ENCODE assay signal across 8 mouse cellular contexts in the genomic region with DNA sequence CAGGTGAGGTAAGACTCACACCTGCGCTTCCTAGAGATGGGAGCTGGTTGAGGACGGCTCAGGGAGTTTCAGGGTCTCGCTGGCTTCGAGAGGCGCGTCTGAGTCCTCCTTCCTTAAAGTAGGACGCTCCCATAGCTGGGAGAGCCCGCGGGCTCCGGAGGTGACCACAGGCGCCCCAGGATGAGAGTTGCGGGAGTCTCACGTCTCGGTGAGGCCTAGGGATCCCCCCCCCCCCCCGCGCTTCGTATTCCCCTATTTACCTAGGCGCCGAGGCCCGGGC. TPM values are rescaled to one million over a fixed set of nuclear protein-coding genes. Genes with fewer than 3 reads are reported as not detected.
DNase-seq lines count a peak whose midpoint lies in the region; ATAC-seq and TF ChIP-seq lines count a peak whose summit lies in the region.

No protein-coding gene starts in this region.

- peak overlapping the region; percentile 92 for H3K4me2 ChIP-seq in embryonic facial prominence, embryonic 11.5 days (ENCODE audit: low read depth, low read length)
- peak overlapping the region; percentile 100 for H3K4me2 ChIP-seq in hindbrain, embryonic 16.5 days (ENCODE audit: low read length)
- H3K4me2 ChIP-seq in midbrain, embryonic 16.5 days (ENCODE audit: low read length) = peak overlapping the region; percentile 97

- H3K9ac ChIP-seq in embryonic facial prominence, embryonic 11.5 days (replicated peaks; ENCODE audit: low read length) = peak overlapping the region; percentile 63
- H3K9ac ChIP-seq in hindbrain, embryonic 16.5 days (ENCODE audit: low read depth, low read length) = peak overlapping the region; percentile 75
- H3K9ac ChIP-seq in midbrain, embryonic 16.5 days (ENCODE audit: low read depth, low read length) = peak overlapping the region; percentile 80

- no peak for DNase-seq in layer of hippocampus, adult 2 months (ENCODE audit: low spot score in 2 of 2)
- no peak for DNase-seq in layer of hippocampus, postnatal 25 days (ENCODE audit: extremely low spot score in 1 of 2, low spot score in 1 of 2)
- no peak for DNase-seq in embryonic facial prominence, embryonic 11.5 days (ENCODE audit: low spot score)
- DNase-seq in MN1 (ENCODE audit: low spot score) = no peak
- DNase-seq in adipocyte (ENCODE audit: low spot score) = no peak
- no peak for DNase-seq in c-Kit-positive CD71-positive TER-119-positive erythroid progenitor cells, embryonic 14.5 days (ENCODE audit: low spot score)

- under 1% methylated on average over 12 of the region's 20 CpGs for WGBS in embryonic facial prominence, embryonic 11.5 days
- 2% methylated on average over 18 of the region's 20 CpGs for WGBS in hindbrain, embryonic 16.5 days
- WGBS in midbrain, embryonic 16.5 days = 1% methylated on average over 16 of the region's 20 CpGs

- H3K36me3 ChIP-seq in embryonic facial prominence, embryonic 11.5 days (replicated peaks; ENCODE audit: control insufficient read depth, insufficient read depth, low read depth, low read length) = no peaks in the 10 kb centered on the region
- no peaks in the 10 kb centered on the region for H3K36me3 ChIP-seq in hindbrain, embryonic 16.5 days (ENCODE audit: control insufficient read depth, insufficient read depth, low read length)
- no peaks in the 10 kb centered on the region for H3K36me3 ChIP-seq in midbrain, embryonic 16.5 days (ENCODE audit: control insufficient read depth, insufficient read depth, low read length)

- TF ChIP-seq CTCF in layer of hippocampus, adult 2 months (conservative IDR thresholded peaks at IDR 0.05) = no peak

- H3K27me3 ChIP-seq in embryonic facial prominence, embryonic 11.5 days (ENCODE audit: control insufficient read depth, insufficient read depth, low read length) = peaks cover 7% of the 10 kb centered on the region
- peaks cover 12% of the 10 kb centered on the region for H3K27me3 ChIP-seq in hindbrain, embryonic 16.5 days (replicated peaks; ENCODE audit: control insufficient read depth, insufficient read depth, low read length)
- H3K27me3 ChIP-seq in midbrain, embryonic 16.5 days (ENCODE audit: control insufficient read depth, insufficient read depth, low read depth, low read length) = peaks cover 8% of the 10 kb centered on the region

- H3K9me3 ChIP-seq in embryonic facial prominence, embryonic 11.5 days (replicated peaks; ENCODE audit: control insufficient read depth, low read length) = no peaks in the 10 kb centered on the region
- H3K9me3 ChIP-seq in hindbrain, embryonic 16.5 days (ENCODE audit: control insufficient read depth, low read length) = no peaks in the 10 kb centered on the region
- H3K9me3 ChIP-seq in midbrain, embryonic 16.5 days (replicated peaks; ENCODE audit: control insufficient read depth, low read length, poor library complexity, severe bottlenecking) = no peaks in the 10 kb centered on the region

- peaks cover 4% of the 10 kb centered on the region for H3K4me1 ChIP-seq in embryonic facial prominence, embryonic 11.5 days (ENCODE audit: control insufficient read depth, insufficient read depth, low read length)
- H3K4me1 ChIP-seq in hindbrain, embryonic 16.5 days (ENCODE audit: control insufficient read depth, insufficient read depth, low read depth, low read length) = peaks cover 28% of the 10 kb centered on the region
- H3K4me1 ChIP-seq in midbrain, embryonic 16.5 days (ENCODE audit: control insufficient read depth, insufficient read depth, low read length) = peaks cover 19% of the 10 kb centered on the region

- peak overlapping the region; percentile 23; the same call in 1 of the 2 replicates for H3K27ac ChIP-seq in layer of hippocampus, adult 2 months
- H3K27ac ChIP-seq in embryonic facial prominence, embryonic 11.5 days (replicated peaks; ENCODE audit: low read depth, low read length) = no peak overlapping the region
- H3K27ac ChIP-seq in hindbrain, embryonic 16.5 days (ENCODE audit: low read depth, low read length) = 0 out of 2 replicates have a peak overlapping the region, but pooled peaks have one; percentile 17
- no peak overlapping the region for H3K27ac ChIP-seq in midbrain, embryonic 16.5 days (ENCODE audit: low read length)

- ATAC-seq in embryonic facial prominence, embryonic 11.5 days (replicated peaks; ENCODE audit: insufficient number of reproducible peaks, low FRiP score, low TSS enrichment, low read depth) = 0 out of 2 replicates have a peak, but pooled peaks have one; percentile 3
- ATAC-seq in hindbrain, embryonic 16.5 days = no peak
- no peak for ATAC-seq in midbrain, embryonic 16.5 days

- H3K4me3 ChIP-seq in layer of hippocampus, adult 2 months = peak overlapping the region; percentile 65
- H3K4me3 ChIP-seq in embryonic facial prominence, embryonic 11.5 days (ENCODE audit: low read depth, low read length) = peak overlapping the region; percentile 70
- H3K4me3 ChIP-seq in hindbrain, embryonic 16.5 days (ENCODE audit: low read length) = peak overlapping the region; percentile 70
- peak overlapping the region; percentile 68 for H3K4me3 ChIP-seq in midbrain, embryonic 16.5 days (ENCODE audit: low read depth, low read length)

RNA-seq across cellular contexts. Expression of a gene that starts 0.3 kb away (rescaled TPM):
- 10 to 100 TPM; 24.1 to 26.4 TPM for total RNA-seq in layer of hippocampus, adult 2 months (2021)
- total RNA-seq in layer of hippocampus, postnatal 25 days (2021) = 10 to 100 TPM; 31.2 to 32.7 TPM
- 11.6 and 11.9 TPM in 2 replicates for polyA plus RNA-seq in embryonic facial prominence, embryonic 11.5 days (2014; fragmentation: Nextera tagmentation; extraction: Ambion mirVana)
- 91.1 and 95.5 TPM in 2 replicates for polyA plus RNA-seq in hindbrain, embryonic 16.5 days (2015; fragmentation: Nextera tagmentation; extraction: Ambion mirVana)
- polyA plus RNA-seq in midbrain, embryonic 16.5 days (2015; fragmentation: Nextera tagmentation; extraction: Ambion mirVana) = 96.2 and 112 TPM in 2 replicates

RNA-seq across cellular contexts. Expression of a gene that starts 18.6 kb away (rescaled TPM):
- total RNA-seq in layer of hippocampus, adult 2 months (2021) = 10 to 100 TPM; 69.1 to 71.4 TPM
- total RNA-seq in layer of hippocampus, postnatal 25 days (2021) = 10 to 100 TPM; 65.6 to 67.4 TPM
- 169 and 173 TPM in 2 replicates for polyA plus RNA-seq in embryonic facial prominence, embryonic 11.5 days (2014; fragmentation: Nextera tagmentation; extraction: Ambion mirVana)
- 109 and 119 TPM in 2 replicates for polyA plus RNA-seq in hindbrain, embryonic 16.5 days (2015; fragmentation: Nextera tagmentation; extraction: Ambion mirVana)
- polyA plus RNA-seq in midbrain, embryonic 16.5 days (2015; fragmentation: Nextera tagmentation; extraction: Ambion mirVana) = 111 and 112 TPM in 2 replicates

RNA-seq across cellular contexts. Expression of a gene that starts 37.7 kb away (rescaled TPM):
- total RNA-seq in layer of hippocampus, adult 2 months (2021) = 10 to 100 TPM; 60.9 to 67.2 TPM
- total RNA-seq in layer of hippocampus, postnatal 25 days (2021) = 10 to 100 TPM; 70.8 to 71.9 TPM
- polyA plus RNA-seq in embryonic facial prominence, embryonic 11.5 days (2014; fragmentation: Nextera tagmentation; extraction: Ambion mirVana) = 123 and 139 TPM in 2 replicates
- 190 and 191 TPM in 2 replicates for polyA plus RNA-seq in hindbrain, embryonic 16.5 days (2015; fragmentation: Nextera tagmentation; extraction: Ambion mirVana)
- polyA plus RNA-seq in midbrain, embryonic 16.5 days (2015; fragmentation: Nextera tagmentation; extraction: Ambion mirVana) = 188 and 194 TPM in 2 replicates

RNA-seq across cellular contexts. Expression of a gene that starts 37.7 kb away (rescaled TPM):
- 10 to 100 TPM; 78.2 to 83.7 TPM for total RNA-seq in layer of hippocampus, adult 2 months (2021)
- total RNA-seq in layer of hippocampus, postnatal 25 days (2021) = 10 to 100 TPM; 81.5 to 96.6 TPM
- 51.9 and 52.8 TPM in 2 replicates for polyA plus RNA-seq in embryonic facial prominence, embryonic 11.5 days (2014; fragmentation: Nextera tagmentation; extraction: Ambion mirVana)
- 67.7 and 69.8 TPM in 2 replicates for polyA plus RNA-seq in hindbrain, embryonic 16.5 days (2015; fragmentation: Nextera tagmentation; extraction: Ambion mirVana)
- polyA plus RNA-seq in midbrain, embryonic 16.5 days (2015; fragmentation: Nextera tagmentation; extraction: Ambion mirVana) = 53.5 and 61.2 TPM in 2 replicates

RNA-seq across cellular contexts. Expression of a gene that starts 42.1 kb away (rescaled TPM):
- 1 to 10 TPM; 1.7 to 1.9 TPM for total RNA-seq in layer of hippocampus, adult 2 months (2021)
- 1 to 10 TPM; 2.0 to 2.3 TPM for total RNA-seq in layer of hippocampus, postnatal 25 days (2021)
- 28.1 and 30.3 TPM in 2 replicates for polyA plus RNA-seq in embryonic facial prominence, embryonic 11.5 days (2014; fragmentation: Nextera tagmentation; extraction: Ambion mirVana)
- 5.7 and 6.9 TPM in 2 replicates for polyA plus RNA-seq in hindbrain, embryonic 16.5 days (2015; fragmentation: Nextera tagmentation; extraction: Ambion mirVana)
- polyA plus RNA-seq in midbrain, embryonic 16.5 days (2015; fragmentation: Nextera tagmentation; extraction: Ambion mirVana) = 3.4 and 3.8 TPM in 2 replicates

Comparison
In these comparisons a context has a peak if more than half of its experiments do, and no peak if none do; other contexts are left out.
1. H3K27ac ChIP-seq: peak in layer of hippocampus, adult 2 months (single experiment) and hindbrain, embryonic 16.5 days (single experiment); none in embryonic facial prominence, embryonic 11.5 days (single experiment) and midbrain, embryonic 16.5 days (single experiment).
2. Peak in every context shown above with its lines, with median percentiles within 50 percentile points of each other: H3K4me3 ChIP-seq, H3K4me2 ChIP-seq and H3K9ac ChIP-seq.